Mouse (Mus musculus): ENCODE results near the gene Wnt6. TPM values are rescaled to one million over a fixed set of nuclear protein-coding genes. Genes with fewer than 3 reads are reported as not detected.

The Wnt6 gene
- polyA plus RNA-seq, 1 experiment from 2014 or later, result 51.8 TPM

DNA sequence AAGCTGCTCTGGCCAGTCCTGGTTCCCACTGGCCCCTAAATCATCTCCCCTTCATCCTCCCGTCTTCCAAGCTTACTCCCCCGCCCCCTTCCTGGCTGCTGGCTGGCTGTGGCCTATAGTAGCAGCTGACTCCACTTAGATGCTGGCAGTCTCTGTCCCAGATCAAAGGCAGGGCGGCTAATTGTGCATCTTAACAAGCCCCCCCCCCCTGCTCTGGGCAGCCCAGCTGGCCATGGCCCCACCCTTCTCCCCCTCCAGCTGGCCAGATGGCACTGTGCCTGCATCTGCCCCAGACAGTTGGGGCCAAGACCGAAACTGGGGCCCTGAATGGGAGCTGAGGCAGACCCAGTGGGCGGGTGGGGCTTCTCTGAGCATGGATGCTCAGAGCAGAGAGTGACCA, 25.8 kb downstream of the Wnt6 start:
- Histone ChIP-seq H3K9me3 (no peaks in the 10 kb centered on the region), H3K36me3 (no peaks in the 10 kb centered on the region), H3K4me1 (peaks cover 51% of the 10 kb centered on the region), H3K27ac (no peak overlapping the region), H3K4me3 (no peak overlapping the region), H3K4me2 (replicated peaks) (no peak overlapping the region), H3K9ac (no peak overlapping the region), H3K27me3 (peaks cover 99% of the 10 kb centered on the region)
- peak; percentile 41; the same call in 1 of the 2 replicates for ATAC-seq (ENCODE audit: low FRiP score, low read depth)
- 9% methylated on average over 5 of the region's 5 CpGs for WGBS

GRCm38 (mm10) chr1:74800424-74800888, 28.8 kb downstream of the Wnt6 start:
- no peak for ATAC-seq (ENCODE audit: low FRiP score, low read depth)
- Histone ChIP-seq H3K27ac (no peak overlapping the region), H3K4me3 (peak overlapping the region; percentile 32), H3K4me2 (replicated peaks) (peak overlapping the region; percentile 59), H3K27me3 (peaks cover 99% of the 10 kb centered on the region), H3K36me3 (no peaks in the 10 kb centered on the region), H3K9me3 (no peaks in the 10 kb centered on the region), H3K4me1 (peaks cover 48% of the 10 kb centered on the region), H3K9ac (peak overlapping the region; percentile 48)
- WGBS, result under 1% methylated on average over 29 of the region's 29 CpGs

DNA sequence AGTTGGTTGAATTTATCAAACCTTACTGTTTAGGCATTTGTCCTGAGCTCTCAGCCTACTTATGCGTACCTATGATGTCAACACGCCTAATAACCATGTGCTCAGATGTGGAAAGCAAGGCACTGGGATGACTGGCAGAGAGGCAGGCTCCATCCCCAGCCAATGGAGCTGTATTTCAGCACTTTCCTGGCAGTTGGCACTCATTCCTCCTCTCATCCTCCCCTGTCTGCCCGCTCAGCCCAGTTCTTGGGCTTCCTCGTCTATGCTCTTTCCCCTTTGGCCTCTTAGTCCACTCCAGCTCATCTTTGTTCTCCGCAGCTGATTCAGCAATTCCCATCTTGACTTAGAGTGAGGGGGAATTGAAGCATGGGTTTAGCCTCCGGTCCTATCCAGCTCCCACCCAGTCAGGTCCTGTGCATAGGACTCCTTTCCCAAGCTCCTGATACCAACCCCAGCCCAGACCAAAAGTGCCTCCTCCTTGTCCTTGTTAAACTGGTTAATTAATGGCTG, 30.0 kb downstream of the Wnt6 start:
- H3K27me3 ChIP-seq, result peaks cover 99% of the 10 kb centered on the region
- WGBS, result 28% methylated on average over 6 of the region's 6 CpGs
- peaks cover 57% of the 10 kb centered on the region for H3K4me1 ChIP-seq
- no peak overlapping the region for H3K4me2 ChIP-seq (replicated peaks)
- H3K4me3 ChIP-seq, result no peak overlapping the region
- no peaks in the 10 kb centered on the region for H3K36me3 ChIP-seq
- H3K9me3 ChIP-seq, result no peaks in the 10 kb centered on the region
- ATAC-seq (ENCODE audit: low FRiP score, low read depth), result no peak
- H3K9ac ChIP-seq, result no peak overlapping the region
- no peak overlapping the region for H3K27ac ChIP-seq

DNA sequence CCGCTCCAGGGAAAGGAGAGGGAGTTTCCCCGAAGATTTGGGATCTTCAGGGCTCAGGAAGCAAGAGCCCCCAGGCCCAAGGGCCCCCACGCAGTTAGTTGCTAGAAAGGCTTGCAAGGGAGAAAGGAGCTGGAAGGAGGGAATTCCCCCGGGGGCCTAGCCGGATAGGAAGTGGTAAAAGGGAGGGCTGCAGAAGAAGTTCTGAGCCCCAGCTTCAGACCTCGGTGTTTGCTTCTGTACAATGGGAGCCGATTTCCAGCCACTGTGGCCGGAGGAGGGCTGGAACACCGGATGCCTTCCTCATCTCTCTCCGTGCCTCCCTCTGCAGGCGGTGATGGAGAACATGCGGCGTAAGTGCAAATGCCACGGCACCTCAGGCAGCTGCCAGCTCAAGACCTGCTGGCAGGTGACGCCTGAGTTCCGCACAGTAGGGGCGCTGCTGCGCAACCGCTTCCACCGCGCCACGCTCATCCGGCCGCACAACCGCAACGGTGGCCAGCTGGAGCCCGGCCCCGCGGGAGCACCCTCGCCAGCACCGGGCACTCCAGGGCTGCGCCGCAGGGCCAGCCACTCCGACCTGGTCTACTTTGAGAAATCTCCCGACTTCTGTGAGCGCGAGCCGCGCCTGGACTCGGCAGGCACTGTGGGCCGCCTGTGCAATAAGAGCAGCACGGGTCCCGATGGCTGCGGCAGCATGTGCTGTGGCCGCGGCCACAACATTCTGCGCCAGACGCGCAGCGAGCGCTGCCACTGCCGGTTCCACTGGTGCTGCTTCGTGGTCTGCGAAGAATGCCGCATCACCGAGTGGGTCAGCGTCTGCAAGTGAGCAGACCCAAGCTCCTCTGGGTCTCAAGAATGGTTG, 31.3 kb downstream of the Wnt6 start:
- H3K27ac ChIP-seq, result no peak overlapping the region

GRCm38 (mm10) chr1:74804211-74804870, 32.6 kb downstream of the Wnt6 start:
- Histone ChIP-seq H3K9me3 (no peaks in the 10 kb centered on the region), H3K4me3 (no peak overlapping the region), H3K36me3 (no peaks in the 10 kb centered on the region), H3K27ac (no peak overlapping the region), H3K9ac (no peak overlapping the region), H3K4me2 (replicated peaks) (peak overlapping the region; percentile 92; the same call in 1 of the 2 replicates), H3K27me3 (peaks cover 89% of the 10 kb centered on the region), H3K4me1 (peaks cover 64% of the 10 kb centered on the region)
- 9% methylated on average over 10 of the region's 10 CpGs for WGBS
- no peak for ATAC-seq (ENCODE audit: low FRiP score, low read depth)

More for the DNA sequence above, 31.3 kb downstream of the Wnt6 start:
- H3K36me3 ChIP-seq, result no peaks in the 10 kb centered on the region
- peaks cover 60% of the 10 kb centered on the region for H3K4me1 ChIP-seq
- H3K9ac ChIP-seq, result peak overlapping the region; percentile 61
- under 1% methylated on average over 57 of the region's 57 CpGs for WGBS
- peaks cover 98% of the 10 kb centered on the region for H3K27me3 ChIP-seq
- H3K9me3 ChIP-seq, result no peaks in the 10 kb centered on the region
- peak; percentile 52; the same call in 1 of the 2 replicates for ATAC-seq (ENCODE audit: low FRiP score, low read depth)
- H3K4me3 ChIP-seq, result peak overlapping the region; percentile 51
- H3K4me2 ChIP-seq (replicated peaks), result peak overlapping the region; percentile 92

DNA sequence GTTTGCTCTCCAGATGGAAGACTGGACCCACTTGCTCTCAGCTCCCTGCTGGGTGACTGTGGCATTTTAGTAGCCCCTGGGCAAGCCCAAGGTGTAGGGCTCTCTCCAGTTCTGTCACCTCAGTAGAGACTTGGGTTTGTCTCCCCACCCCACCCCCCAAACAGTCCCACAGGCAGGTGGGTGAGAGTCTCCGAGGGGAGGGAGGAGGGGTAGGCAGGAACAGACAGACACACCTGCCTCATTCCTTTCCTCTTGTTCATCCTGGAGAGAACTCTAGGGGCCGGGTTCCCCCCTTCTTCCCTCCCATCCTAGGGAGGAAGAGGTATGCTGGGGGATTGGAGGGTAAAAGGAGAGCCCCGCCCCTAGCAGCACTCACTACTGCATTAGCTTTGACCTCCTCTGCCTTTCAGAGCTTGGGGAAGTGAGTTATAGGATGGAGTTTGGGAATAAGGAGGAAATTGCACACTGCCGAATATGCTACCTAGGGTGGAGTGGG, 33.7 kb downstream of the Wnt6 start:
- peaks cover 54% of the 10 kb centered on the region for H3K4me1 ChIP-seq

DNA sequence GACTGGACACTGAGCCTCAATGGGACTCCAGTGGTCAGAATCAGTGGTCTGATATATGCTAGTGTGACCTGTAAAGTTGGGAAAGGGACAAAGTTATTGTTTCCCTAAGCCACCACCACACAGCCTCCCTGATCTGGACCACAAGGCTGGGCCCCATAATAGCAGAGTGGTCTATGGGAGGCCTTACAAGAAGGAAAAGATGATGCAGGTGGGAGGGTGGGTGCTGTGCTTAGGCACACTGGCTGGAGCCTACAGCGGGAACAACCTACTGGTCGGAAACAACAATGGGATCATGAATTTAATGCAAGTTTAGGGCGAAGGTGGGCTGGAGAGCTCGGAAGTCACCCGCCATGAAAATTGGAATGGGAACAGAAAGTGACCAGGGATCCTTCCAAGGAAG, 34.2 kb downstream of the Wnt6 start:
- H3K9me3 ChIP-seq, result no peaks in the 10 kb centered on the region
- peak overlapping the region; percentile 67 for H3K4me2 ChIP-seq (replicated peaks)
- H3K9ac ChIP-seq, result no peak overlapping the region
- H3K27me3 ChIP-seq, result peaks cover 83% of the 10 kb centered on the region
- peak overlapping the region; percentile 36; the same call in 1 of the 2 replicates for H3K4me3 ChIP-seq
- WGBS, result 5% methylated on average over 5 of the region's 5 CpGs
- no peak overlapping the region for H3K27ac ChIP-seq
- H3K36me3 ChIP-seq, result no peaks in the 10 kb centered on the region
- no peak for ATAC-seq (ENCODE audit: low FRiP score, low read depth)
- H3K4me1 ChIP-seq, result peaks cover 49% of the 10 kb centered on the region

More for the DNA sequence above, 33.7 kb downstream of the Wnt6 start:
- no peak for ATAC-seq (ENCODE audit: low FRiP score, low read depth)
- Histone ChIP-seq H3K27ac (no peak overlapping the region), H3K4me2 (replicated peaks) (no peak overlapping the region), H3K27me3 (peaks cover 88% of the 10 kb centered on the region), H3K9ac (no peak overlapping the region), H3K9me3 (no peaks in the 10 kb centered on the region), H3K36me3 (no peaks in the 10 kb centered on the region), H3K4me3 (no peak overlapping the region)
- WGBS, result 13% methylated on average over 4 of the region's 4 CpGs

DNA sequence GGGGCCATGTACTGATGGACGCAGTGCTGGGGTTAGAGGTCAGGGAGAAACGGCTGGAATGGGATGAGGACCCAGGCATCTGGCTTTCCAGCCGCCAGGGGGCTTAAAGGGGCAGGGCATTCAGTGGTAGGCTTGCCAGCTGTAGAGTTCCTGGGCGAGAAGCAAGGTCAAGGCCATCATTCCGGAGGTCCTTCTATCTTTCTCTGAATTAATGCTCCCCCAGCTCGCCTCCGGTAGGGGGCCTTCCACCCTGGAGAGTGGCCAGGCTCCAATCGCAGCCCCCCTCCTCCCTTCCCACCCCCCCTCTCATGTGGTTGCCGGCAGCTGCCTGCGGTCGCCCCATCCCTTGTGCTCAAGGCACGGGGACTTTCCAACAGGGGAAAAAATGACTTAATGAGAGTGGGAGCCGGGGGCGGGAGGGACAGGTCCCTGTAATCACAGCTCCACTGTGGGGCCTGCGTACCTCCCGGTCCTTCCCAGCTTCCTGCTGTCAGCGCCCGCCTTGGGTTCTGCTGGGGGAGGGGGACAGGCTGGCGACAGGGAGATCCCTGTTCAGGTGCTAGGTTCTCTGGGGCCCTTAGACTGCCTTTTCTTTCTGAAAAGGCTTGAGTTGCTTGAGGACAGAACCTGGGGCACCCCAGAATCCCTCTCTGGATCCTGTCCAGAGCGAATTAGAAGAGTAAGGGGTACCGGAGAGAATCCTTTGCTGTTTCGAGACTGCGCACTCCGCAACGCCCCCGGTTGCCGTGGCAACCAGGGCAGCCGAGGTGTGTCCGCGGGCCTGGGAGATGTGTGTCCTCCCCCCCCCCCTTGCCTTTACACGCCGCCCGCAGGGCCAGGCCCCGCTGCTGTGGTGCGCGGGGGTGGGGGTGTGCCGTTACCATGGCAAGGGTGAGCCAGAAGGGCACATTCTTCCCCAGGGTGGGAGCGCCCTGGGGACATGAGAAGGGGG, 34.9 kb downstream of the Wnt6 start:
- no peaks in the 10 kb centered on the region for H3K9me3 ChIP-seq
- peaks cover 47% of the 10 kb centered on the region for H3K4me1 ChIP-seq

DNA sequence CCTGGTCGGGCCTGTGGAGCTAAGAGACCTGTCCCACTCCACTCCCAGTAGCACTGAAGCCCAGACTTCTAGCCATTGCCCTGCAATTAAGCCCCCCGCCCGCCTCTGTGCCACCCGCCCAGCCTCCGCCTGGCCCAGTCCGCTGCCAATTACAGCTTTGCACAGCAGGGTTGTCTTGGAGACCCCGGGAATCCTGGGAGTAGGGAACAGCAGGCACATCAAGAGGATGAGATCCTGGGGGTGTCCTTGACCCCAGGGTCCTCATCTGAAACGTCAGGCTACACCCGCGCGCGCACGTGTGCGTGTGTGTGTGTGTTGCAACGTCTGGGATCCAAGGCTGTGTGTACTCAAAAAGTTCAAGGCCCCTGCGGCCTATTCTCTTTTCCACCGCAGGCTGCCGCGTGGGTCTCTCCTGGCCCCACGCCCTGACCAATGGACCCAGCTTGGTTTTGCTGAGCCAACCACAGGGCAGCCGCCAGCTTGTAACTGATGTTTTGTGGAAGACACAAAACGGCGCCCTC, 35.9 kb downstream of the Wnt6 start:
- Histone ChIP-seq H3K36me3 (no peaks in the 10 kb centered on the region), H3K9me3 (no peaks in the 10 kb centered on the region), H3K4me1 (peaks cover 45% of the 10 kb centered on the region), H3K27me3 (peaks cover 74% of the 10 kb centered on the region), H3K4me2 (replicated peaks) (peak overlapping the region; percentile 67), H3K27ac (no peak overlapping the region), H3K9ac (peak overlapping the region; percentile 50; the same call in 1 of the 2 replicates), H3K4me3 (peak overlapping the region; percentile 36)
- ATAC-seq (ENCODE audit: low FRiP score, low read depth), result peak; percentile 9; the same call in 1 of the 2 replicates
- WGBS, result 3% methylated on average over 23 of the region's 23 CpGs

More for the DNA sequence above, 34.9 kb downstream of the Wnt6 start:
- H3K9ac ChIP-seq, result peak overlapping the region; percentile 45
- H3K27ac ChIP-seq, result 0 out of 2 replicates have a peak overlapping the region, but pooled peaks have one; percentile 33
- under 1% methylated on average over 29 of the region's 38 CpGs for whole genome bisulfite sequencing
- ATAC-seq (ENCODE audit: low FRiP score, low read depth), result peak; percentile 6; the same call in 1 of the 2 replicates
- peak overlapping the region; percentile 36 for H3K4me3 ChIP-seq
- peaks cover 84% of the 10 kb centered on the region for H3K27me3 ChIP-seq
- peak overlapping the region; percentile 67 for H3K4me2 ChIP-seq (replicated peaks)
- no peaks in the 10 kb centered on the region for H3K36me3 ChIP-seq

DNA sequence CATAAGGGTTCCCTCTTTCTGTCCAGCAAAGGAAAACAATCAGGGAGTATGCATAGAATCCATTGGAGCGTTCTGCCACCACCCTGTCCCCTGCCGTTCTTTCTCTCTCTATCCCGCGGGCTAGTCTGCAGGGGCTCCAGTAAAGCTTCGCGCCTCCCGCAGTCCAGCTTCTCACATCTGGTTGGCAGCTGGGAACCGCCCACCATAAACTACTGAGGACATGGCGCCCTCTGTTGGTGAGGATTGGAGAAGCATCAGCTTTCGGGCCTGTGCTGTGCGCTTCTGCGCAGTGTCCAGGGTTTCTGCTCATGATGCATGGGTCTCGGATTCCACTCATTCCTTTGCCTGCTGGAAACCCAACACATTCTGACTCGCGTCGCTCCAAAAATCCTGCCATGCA, 36.4 kb downstream of the Wnt6 start:
- H3K4me1 ChIP-seq, result peaks cover 40% of the 10 kb centered on the region
- peaks cover 69% of the 10 kb centered on the region for H3K27me3 ChIP-seq
- no peak overlapping the region for H3K27ac ChIP-seq
- no peaks in the 10 kb centered on the region for H3K9me3 ChIP-seq
- H3K36me3 ChIP-seq, result no peaks in the 10 kb centered on the region
- peak overlapping the region; percentile 67 for H3K4me2 ChIP-seq (replicated peaks)
- H3K9ac ChIP-seq, result peak overlapping the region; percentile 50
- peak overlapping the region; percentile 36 for H3K4me3 ChIP-seq
- WGBS, result 0% methylated on average over 16 of the region's 16 CpGs
- peak; percentile 82 for ATAC-seq (ENCODE audit: low FRiP score, low read depth)

GRCm38 (mm10) chr1:74809007-74809406, 37.3 kb downstream of the Wnt6 start:
- no peak for ATAC-seq (ENCODE audit: low FRiP score, low read depth)
- Histone ChIP-seq H3K27me3 (peaks cover 68% of the 10 kb centered on the region), H3K36me3 (no peaks in the 10 kb centered on the region), H3K9me3 (no peaks in the 10 kb centered on the region), H3K4me3 (no peak overlapping the region), H3K4me1 (peaks cover 31% of the 10 kb centered on the region), H3K9ac (no peak overlapping the region), H3K27ac (no peak overlapping the region), H3K4me2 (replicated peaks) (no peak overlapping the region)
- 55% methylated on average over 10 of the region's 10 CpGs for WGBS
